Mouse (Mus musculus): Measurements from ENCODE around the gene Klrg1. TPM values are rescaled to one million over a fixed set of nuclear protein-coding genes. Genes with fewer than 3 reads are reported as not detected.
A peak's percentile ranks its signal among the peaks of the same experiment; 100 is the strongest.

The Klrg1 gene
- polyA plus RNA-seq, 1 experiment from 2014 or later = not detected

DNA sequence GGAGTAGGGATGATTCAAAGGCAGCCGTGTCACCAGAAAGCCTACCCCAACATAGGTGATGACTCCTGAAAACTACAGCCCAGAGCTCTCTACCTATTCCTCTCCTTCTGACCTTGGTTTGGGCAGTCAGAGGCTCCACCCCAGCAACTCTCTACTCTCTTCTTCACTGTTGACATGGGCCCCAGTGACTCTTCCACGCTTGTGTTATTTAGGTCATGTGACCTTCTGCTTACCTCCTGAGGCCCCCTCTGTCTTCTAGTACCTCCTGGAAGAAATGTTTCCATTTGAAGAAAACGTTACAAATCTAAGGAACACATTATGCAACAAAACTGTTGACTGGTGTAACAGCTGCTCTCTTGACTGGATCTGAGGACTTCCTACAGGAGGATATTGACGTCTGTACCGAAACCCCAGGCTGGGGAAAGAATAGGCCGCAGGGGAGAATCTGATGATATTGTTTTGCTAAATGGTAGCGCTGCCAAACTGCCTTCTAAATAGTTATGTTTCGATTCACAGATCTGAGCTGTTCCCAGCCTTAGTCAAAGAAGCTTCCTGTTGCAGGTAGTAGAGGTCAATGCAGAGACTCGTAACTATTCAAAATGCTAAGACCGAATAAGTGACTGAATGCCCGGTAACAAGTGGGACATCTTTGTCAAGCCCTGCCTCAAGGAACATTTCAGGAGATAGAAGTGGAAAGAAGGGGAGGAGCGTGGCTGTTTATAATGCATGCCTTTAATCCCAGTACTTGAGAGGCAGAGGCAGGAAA, 22.3 kb upstream of the Klrg1 start:
- Histone ChIP-seq H3K36me3 (ENCODE audit: control insufficient read depth, insufficient read depth, low read length) (no peaks in the 10 kb centered on the region), H3K27ac (ENCODE audit: low read depth, low read length) (no peak overlapping the region), H3K9ac (ENCODE audit: low read length) (no peak overlapping the region), H3K9me3 (ENCODE audit: control insufficient read depth, low read length) (no peaks in the 10 kb centered on the region), H3K4me2 (ENCODE audit: low read depth, low read length, severe bottlenecking) (no peak overlapping the region), H3K4me3 (ENCODE audit: low read depth, low read length) (no peak overlapping the region), H3K4me1 (replicated peaks; ENCODE audit: control insufficient read depth, insufficient read depth, low read length) (peaks cover 5% of the 10 kb centered on the region; the same call in 1 of the 2 replicates), H3K27me3 (ENCODE audit: control insufficient read depth, insufficient read depth, low read length) (no peaks in the 10 kb centered on the region)
- no peak for DNase-seq (ENCODE audit: low spot score)
- no peak for ATAC-seq (replicated peaks; ENCODE audit: low FRiP score)
- 84% methylated on average over 12 of the region's 12 CpGs for WGBS

GRCm38 (mm10) chr6:122304355-122304754, 21.7 kb upstream of the Klrg1 start:
- Histone ChIP-seq H3K4me1 (replicated peaks; ENCODE audit: control insufficient read depth, insufficient read depth, low read length) (0 out of 2 replicates have a peak, but pooled peaks cover under 1% of the 10 kb centered on the region), H3K27me3 (ENCODE audit: control insufficient read depth, insufficient read depth, low read length) (no peaks in the 10 kb centered on the region), H3K9ac (ENCODE audit: low read length) (no peak overlapping the region), H3K27ac (ENCODE audit: low read depth, low read length) (no peak overlapping the region), H3K9me3 (ENCODE audit: control insufficient read depth, low read length) (no peaks in the 10 kb centered on the region), H3K36me3 (ENCODE audit: control insufficient read depth, insufficient read depth, low read length) (no peaks in the 10 kb centered on the region), H3K4me2 (ENCODE audit: low read depth, low read length, severe bottlenecking) (no peak overlapping the region), H3K4me3 (ENCODE audit: low read depth, low read length) (no peak overlapping the region)
- ATAC-seq (replicated peaks; ENCODE audit: low FRiP score) (no peak), DNase-seq (ENCODE audit: low spot score) (peak; percentile 89)
- 34% methylated on average over 6 of the region's 6 CpGs for WGBS

GRCm38 (mm10) chr6:122303526-122303925, 20.8 kb upstream of the Klrg1 start:
- no peak for ATAC-seq (replicated peaks; ENCODE audit: low FRiP score)
- no peak overlapping the region for H3K4me2 ChIP-seq (ENCODE audit: low read depth, low read length, severe bottlenecking)
- no peak for DNase-seq (ENCODE audit: low spot score)
- H3K36me3 ChIP-seq (ENCODE audit: control insufficient read depth, insufficient read depth, low read length) = no peaks in the 10 kb centered on the region
- no peaks in the 10 kb centered on the region for H3K4me1 ChIP-seq (replicated peaks; ENCODE audit: control insufficient read depth, insufficient read depth, low read length)
- no peak overlapping the region for H3K4me3 ChIP-seq (ENCODE audit: low read depth, low read length)
- H3K9me3 ChIP-seq (ENCODE audit: control insufficient read depth, low read length) = no peaks in the 10 kb centered on the region
- 81% methylated on average over 9 of the region's 9 CpGs for WGBS
- H3K27me3 ChIP-seq (ENCODE audit: control insufficient read depth, insufficient read depth, low read length) = no peaks in the 10 kb centered on the region
- no peak overlapping the region for H3K27ac ChIP-seq (ENCODE audit: low read depth, low read length)
- H3K9ac ChIP-seq (ENCODE audit: low read length) = no peak overlapping the region

DNA sequence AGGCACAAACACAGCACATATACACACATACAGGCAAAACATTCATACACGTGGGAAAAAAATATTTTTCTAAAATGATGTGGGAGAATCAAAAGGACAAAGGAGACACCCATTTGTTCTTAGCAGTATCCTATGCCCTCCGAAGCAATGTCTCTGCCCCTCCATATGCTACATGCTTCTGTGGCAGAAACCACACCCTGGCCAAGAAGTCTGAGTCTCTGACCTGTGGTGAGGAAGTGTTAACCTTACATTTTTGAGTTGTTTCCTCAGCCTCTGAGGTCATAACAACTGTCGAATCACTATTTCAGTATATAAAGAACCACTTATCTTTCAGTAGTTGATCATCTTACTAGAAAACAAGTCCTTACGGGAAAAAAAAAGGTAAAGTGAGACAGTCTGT, 20.0 kb upstream of the Klrg1 start:
- Histone ChIP-seq H3K9me3 (ENCODE audit: control insufficient read depth, low read length) (no peaks in the 10 kb centered on the region), H3K4me2 (ENCODE audit: low read depth, low read length, severe bottlenecking) (no peak overlapping the region), H3K36me3 (ENCODE audit: control insufficient read depth, insufficient read depth, low read length) (no peaks in the 10 kb centered on the region), H3K27me3 (ENCODE audit: control insufficient read depth, insufficient read depth, low read length) (no peaks in the 10 kb centered on the region), H3K27ac (ENCODE audit: low read depth, low read length) (no peak overlapping the region), H3K9ac (ENCODE audit: low read length) (no peak overlapping the region), H3K4me3 (ENCODE audit: low read depth, low read length) (no peak overlapping the region), H3K4me1 (replicated peaks; ENCODE audit: control insufficient read depth, insufficient read depth, low read length) (no peaks in the 10 kb centered on the region)
- ATAC-seq (replicated peaks; ENCODE audit: low FRiP score) (no peak), DNase-seq (ENCODE audit: low spot score) (no peak)
- WGBS = 87% methylated on average over 4 of the region's 4 CpGs

GRCm38 (mm10) chr6:122302121-122302520, 19.4 kb upstream of the Klrg1 start:
- Histone ChIP-seq H3K9ac (ENCODE audit: low read length) (no peak overlapping the region), H3K4me3 (ENCODE audit: low read depth, low read length) (no peak overlapping the region), H3K27ac (ENCODE audit: low read depth, low read length) (no peak overlapping the region), H3K27me3 (ENCODE audit: control insufficient read depth, insufficient read depth, low read length) (no peaks in the 10 kb centered on the region), H3K9me3 (ENCODE audit: control insufficient read depth, low read length) (no peaks in the 10 kb centered on the region), H3K4me2 (ENCODE audit: low read depth, low read length, severe bottlenecking) (no peak overlapping the region), H3K36me3 (ENCODE audit: control insufficient read depth, insufficient read depth, low read length) (no peaks in the 10 kb centered on the region), H3K4me1 (replicated peaks; ENCODE audit: control insufficient read depth, insufficient read depth, low read length) (no peaks in the 10 kb centered on the region)
- 71% methylated on average over 1 of the region's 1 CpGs for WGBS
- DNase-seq (ENCODE audit: low spot score) (no peak), ATAC-seq (replicated peaks; ENCODE audit: low FRiP score) (no peak)

DNA sequence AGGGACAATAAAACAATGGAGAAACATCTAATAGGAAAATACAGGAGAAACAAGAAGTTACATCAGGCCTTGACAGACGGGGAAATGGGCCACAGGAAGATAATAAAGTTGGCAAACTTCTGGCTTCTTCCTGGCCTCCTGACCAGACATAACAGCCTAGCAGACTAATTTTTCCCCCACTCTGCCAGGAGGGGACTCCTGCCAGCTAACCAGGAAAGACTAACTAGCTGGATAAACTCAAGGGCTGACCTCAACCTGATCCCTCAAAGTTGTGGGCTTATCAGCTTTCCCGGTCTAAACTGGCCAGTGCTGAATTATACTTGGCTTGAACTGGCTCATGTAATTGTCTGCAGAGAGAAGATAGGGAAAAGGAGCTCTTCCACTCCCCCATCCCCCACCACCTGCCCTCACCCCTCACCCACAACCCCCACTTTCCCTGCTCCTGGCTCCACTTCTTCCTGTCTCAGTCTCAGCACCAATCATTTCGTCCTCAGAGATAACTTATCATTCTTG, 17.0 kb upstream of the Klrg1 start:
- Histone ChIP-seq H3K9ac (ENCODE audit: low read length) (no peak overlapping the region), H3K36me3 (ENCODE audit: control insufficient read depth, insufficient read depth, low read length) (no peaks in the 10 kb centered on the region), H3K4me3 (ENCODE audit: low read depth, low read length) (no peak overlapping the region), H3K4me2 (ENCODE audit: low read depth, low read length, severe bottlenecking) (no peak overlapping the region), H3K27ac (ENCODE audit: low read depth, low read length) (no peak overlapping the region), H3K4me1 (replicated peaks; ENCODE audit: control insufficient read depth, insufficient read depth, low read length) (no peaks in the 10 kb centered on the region), H3K9me3 (ENCODE audit: control insufficient read depth, low read length) (no peaks in the 10 kb centered on the region), H3K27me3 (ENCODE audit: control insufficient read depth, insufficient read depth, low read length) (no peaks in the 10 kb centered on the region)
- WGBS = 75% methylated on average over 3 of the region's 3 CpGs
- ATAC-seq (replicated peaks; ENCODE audit: low FRiP score) = no peak
- DNase-seq (ENCODE audit: low spot score) = no peak

DNA sequence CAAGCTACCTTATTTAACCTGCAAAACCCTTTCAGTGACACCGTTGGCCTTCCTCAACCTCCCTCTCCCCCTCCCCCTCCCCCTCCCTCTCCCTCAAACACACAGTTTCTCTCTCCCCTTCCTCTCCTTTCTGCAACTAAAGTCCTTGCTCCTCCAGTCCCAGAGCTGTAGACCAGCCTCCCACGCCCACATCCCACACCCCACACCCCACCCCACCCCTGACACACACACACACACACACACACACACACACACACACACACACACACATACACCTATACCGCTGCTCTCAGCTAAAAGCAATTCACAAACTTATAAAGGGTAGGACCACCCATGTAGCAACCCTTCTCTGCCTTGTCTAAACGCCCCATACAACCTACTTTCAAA, 15.5 kb upstream of the Klrg1 start:
- no peak overlapping the region for H3K9ac ChIP-seq (ENCODE audit: low read length)
- H3K27me3 ChIP-seq (ENCODE audit: control insufficient read depth, insufficient read depth, low read length) = no peaks in the 10 kb centered on the region
- 54% methylated on average over 4 of the region's 4 CpGs for WGBS
- H3K4me1 ChIP-seq (replicated peaks; ENCODE audit: control insufficient read depth, insufficient read depth, low read length) = no peaks in the 10 kb centered on the region
- no peak for DNase-seq (ENCODE audit: low spot score)
- no peak overlapping the region for H3K27ac ChIP-seq (ENCODE audit: low read depth, low read length)
- H3K36me3 ChIP-seq (ENCODE audit: control insufficient read depth, insufficient read depth, low read length) = no peaks in the 10 kb centered on the region
- H3K4me3 ChIP-seq (ENCODE audit: low read depth, low read length) = no peak overlapping the region
- H3K4me2 ChIP-seq (ENCODE audit: low read depth, low read length, severe bottlenecking) = no peak overlapping the region; the same call in 1 of the 2 replicates
- H3K9me3 ChIP-seq (ENCODE audit: control insufficient read depth, low read length) = no peaks in the 10 kb centered on the region
- peak; percentile 16; the same call in 1 of the 2 replicates for ATAC-seq (replicated peaks; ENCODE audit: low FRiP score)

- H3K4me3 ChIP-seq (ENCODE audit: low read depth, low read length) = peak overlapping the region; percentile 41
- WGBS = 6% methylated on average over 25 of the region's 25 CpGs
- H3K4me1 ChIP-seq (replicated peaks; ENCODE audit: control insufficient read depth, insufficient read depth, low read length) = no peaks in the 10 kb centered on the region
- H3K27me3 ChIP-seq (ENCODE audit: control insufficient read depth, insufficient read depth, low read length) = no peaks in the 10 kb centered on the region
- DNase-seq (ENCODE audit: low spot score) (peak; percentile 75), ATAC-seq (replicated peaks; ENCODE audit: low FRiP score) (peak; percentile 77)
- H3K9ac ChIP-seq (ENCODE audit: low read length) = peak overlapping the region; percentile 74
- H3K27ac ChIP-seq (ENCODE audit: low read depth, low read length) = peak overlapping the region; percentile 34; the same call in 1 of the 2 replicates
- H3K4me2 ChIP-seq (ENCODE audit: low read depth, low read length, severe bottlenecking) = peak overlapping the region; percentile 66
- no peaks in the 10 kb centered on the region for H3K9me3 ChIP-seq (ENCODE audit: control insufficient read depth, low read length)
- no peaks in the 10 kb centered on the region for H3K36me3 ChIP-seq (ENCODE audit: control insufficient read depth, insufficient read depth, low read length)
Measured at GRCm38 (mm10) chr6:122297279-122298222, 14.9 kb upstream of the Klrg1 start.

Measured in forebrain, embryonic 11.5 days (tissue).